Mouse (Mus musculus) stomach, embryonic 14.5 days (tissue): Measurements from ENCODE around the gene Comt. TPM values are rescaled to one million over a fixed set of nuclear protein-coding genes. Genes with fewer than 3 reads are reported as not detected.

Source experiments
- ATAC-seq: fragments of 200-750 bp; cut with Nextera tagmentation; 2 replicates; pipeline ENCODE4 v1.8.0; 2017; ENCODE audit warnings: low read depth, moderate TSS enrichment; ENCODE audit not compliant: insufficient number of reproducible peaks, insufficient read depth, low FRiP score
- H3K27ac ChIP-seq: fragments of 300-500 bp; sonication (generic); 2 replicates; pipeline ENCODE4 v1.5.1; 2014; ENCODE audit warnings: mild to moderate bottlenecking, low read length, moderate library complexity, mixed read lengths
- H3K27me3 ChIP-seq: fragments of 300-500 bp; sonication (generic); 2 replicates; pipeline ENCODE4 v1.6.1; 2014; ENCODE audit warnings: low read length, control low read depth, mixed read lengths; ENCODE audit not compliant: control insufficient read depth, insufficient read depth
- H3K36me3 ChIP-seq: fragments of 300-500 bp; sonication (generic); 2 replicates; pipeline ENCODE4 v1.6.1; 2014; ENCODE audit warnings: mild to moderate bottlenecking, control low read depth, low read length, moderate library complexity, mixed read lengths; ENCODE audit not compliant: control insufficient read depth, insufficient read depth
- H3K4me1 ChIP-seq: fragments of 300-500 bp; sonication (generic); 2 replicates; pipeline ENCODE4 v1.6.1; 2014; ENCODE audit warnings: low read length, control low read depth, mixed read lengths; ENCODE audit not compliant: control insufficient read depth, insufficient read depth
- H3K4me2 ChIP-seq: fragments of 300-500 bp; sonication (generic); replicated peaks from 2 replicates; pipeline ENCODE4 v1.6.1; 2014; ENCODE audit warnings: low read depth, low read length, control low read depth
- H3K4me3 ChIP-seq: fragments of 300-500 bp; sonication (generic); 2 replicates; pipeline ENCODE4 v1.5.1; 2014; ENCODE audit warnings: low read depth, low read length, control low read depth
- H3K9ac ChIP-seq: fragments of 300-500 bp; sonication (generic); replicated peaks from 2 replicates; pipeline ENCODE4 v1.6.1; 2014; ENCODE audit warnings: low read depth, mild to moderate bottlenecking, control low read depth, low read length, moderate library complexity, mixed read lengths
- H3K9me3 ChIP-seq: fragments of 300-500 bp; sonication (generic); 2 replicates; pipeline ENCODE4 v1.6.1; 2016; ENCODE audit warnings: low read depth, low read length, control low read depth; ENCODE audit not compliant: control insufficient read depth
- WGBS: fragments of 180-500 bp; shearing (Covaris S2); extraction: QIAGEN DNeasy Blood & Tissue Kit; methylation state at CpG from one replicate; pipeline ENCODE4 v1.1.7; 2014; 5-methylcytosine and 5-hydroxymethylcytosine counted together
- polyA plus RNA-seq: library from polyadenylated mRNA; unstranded; fragments of >200 nt; fragmentation: Nextera tagmentation; extraction: Ambion mirVana; gene quantifications from 2 replicates; pipeline ENCODE4 v1.2.1, GENCODE M21; 2014

Gene Comt
- polyA plus RNA-seq, 1 experiment from 2014 or later, result 99.0 TPM

DNA sequence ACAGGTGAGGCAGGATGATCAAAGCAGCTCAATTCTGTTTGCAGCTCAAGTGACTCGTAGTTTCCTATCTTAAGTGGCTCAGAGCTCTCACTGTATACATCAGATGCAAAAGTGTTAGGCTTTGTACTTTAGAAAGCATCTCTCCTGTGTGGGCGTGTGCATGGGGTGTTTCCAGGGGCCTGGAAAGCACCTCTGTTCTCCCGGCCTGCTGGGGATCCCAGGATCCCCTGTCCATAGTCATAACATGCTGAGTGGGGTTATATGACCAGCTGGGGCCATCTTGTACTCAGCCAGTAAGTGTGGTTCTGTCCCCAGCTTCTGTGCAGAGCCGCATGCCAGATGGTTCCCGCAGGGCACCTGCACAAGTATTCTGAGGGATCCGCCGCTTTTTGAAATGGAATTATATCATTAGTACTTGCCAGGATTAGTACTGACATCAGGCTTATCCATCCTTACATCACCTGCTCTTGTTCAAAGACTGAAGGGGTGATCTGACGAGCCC lies 25.8 kb upstream of the Comt start:
- Histone ChIP-seq H3K27me3 (no peaks in the 10 kb centered on the region), H3K27ac (no peak overlapping the region), H3K4me3 (no peak overlapping the region), H3K9me3 (no peaks in the 10 kb centered on the region), H3K36me3 (peaks cover 2% of the 10 kb centered on the region; the same call in 1 of the 2 replicates), H3K9ac (no peak overlapping the region), H3K4me2 (no peak overlapping the region), H3K4me1 (peaks cover 12% of the 10 kb centered on the region)
- no peak for ATAC-seq
- WGBS, result 76% methylated on average over 8 of the region's 8 CpGs

GRCm38 (mm10) chr16:18451486-18452181 lies 25.0 kb upstream of the Comt start:
- no peak overlapping the region for H3K9ac ChIP-seq
- 52% methylated on average over 9 of the region's 9 CpGs for WGBS
- no peak overlapping the region for H3K4me2 ChIP-seq
- peaks cover 12% of the 10 kb centered on the region for H3K4me1 ChIP-seq
- H3K27me3 ChIP-seq, result no peaks in the 10 kb centered on the region
- peaks cover 2% of the 10 kb centered on the region; the same call in 1 of the 2 replicates for H3K36me3 ChIP-seq
- no peak overlapping the region for H3K4me3 ChIP-seq
- no peak overlapping the region for H3K27ac ChIP-seq
- no peaks in the 10 kb centered on the region for H3K9me3 ChIP-seq
- ATAC-seq, result no peak

- H3K9ac ChIP-seq, result no peak overlapping the region
- no peaks in the 10 kb centered on the region for H3K36me3 ChIP-seq
- H3K27ac ChIP-seq, result no peak overlapping the region
- ATAC-seq, result peak; percentile 31; the same call in 1 of the 2 replicates
- H3K4me1 ChIP-seq, result peaks cover 12% of the 10 kb centered on the region
- H3K4me3 ChIP-seq, result no peak overlapping the region
- H3K4me2 ChIP-seq, result no peak overlapping the region
- no peaks in the 10 kb centered on the region for H3K27me3 ChIP-seq
- no peaks in the 10 kb centered on the region for H3K9me3 ChIP-seq
- 89% methylated on average over 4 of the region's 4 CpGs for WGBS
These were observed 22.4 kb upstream of the Comt start for GRCm38 (mm10) chr16:18449005-18449404.

GRCm38 (mm10) chr16:18448104-18448503 lies 21.5 kb upstream of the Comt start:
- no peak for ATAC-seq

DNA sequence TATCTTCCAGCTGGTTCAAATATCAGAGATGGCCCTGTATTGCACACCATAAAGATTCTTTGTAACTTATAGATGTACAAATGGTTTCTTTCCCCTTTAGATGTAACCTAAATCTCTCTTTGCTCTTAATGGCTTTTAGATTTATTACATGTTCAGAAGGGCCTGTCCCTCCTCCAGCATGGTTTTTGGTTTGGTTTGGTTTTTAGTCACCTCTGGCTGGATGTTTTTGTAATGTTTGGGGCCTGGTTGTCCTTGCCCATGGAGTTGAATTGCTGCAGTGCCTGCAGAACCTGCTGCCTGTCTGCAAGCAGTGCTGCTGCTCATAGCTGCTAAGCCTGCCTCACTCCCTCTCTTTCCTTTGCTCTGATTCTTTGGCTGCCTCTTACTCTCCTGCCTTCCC lies 20.6 kb upstream of the Comt start:
- no peaks in the 10 kb centered on the region for H3K36me3 ChIP-seq
- H3K4me3 ChIP-seq, result no peak overlapping the region
- H3K27ac ChIP-seq, result no peak overlapping the region
- ATAC-seq, result no peak
- no peak overlapping the region for H3K4me2 ChIP-seq
- H3K9ac ChIP-seq, result no peak overlapping the region
- H3K27me3 ChIP-seq, result no peaks in the 10 kb centered on the region
- no peaks in the 10 kb centered on the region for H3K9me3 ChIP-seq
- peaks cover 12% of the 10 kb centered on the region for H3K4me1 ChIP-seq

More at GRCm38 (mm10) chr16:18448104-18448503, 21.5 kb upstream of the Comt start:
- H3K27me3 ChIP-seq, result no peaks in the 10 kb centered on the region
- H3K4me3 ChIP-seq, result no peak overlapping the region
- H3K4me1 ChIP-seq, result peaks cover 12% of the 10 kb centered on the region
- no peaks in the 10 kb centered on the region for H3K9me3 ChIP-seq
- no peak overlapping the region for H3K9ac ChIP-seq
- 20% methylated on average over 6 of the region's 6 CpGs for WGBS
- no peak overlapping the region for H3K4me2 ChIP-seq
- H3K27ac ChIP-seq, result no peak overlapping the region
- no peaks in the 10 kb centered on the region for H3K36me3 ChIP-seq

GRCm38 (mm10) chr16:18443385-18443841 lies 16.8 kb upstream of the Comt start:
- peak; percentile 76 for ATAC-seq
- peaks cover 9% of the 10 kb centered on the region for H3K4me1 ChIP-seq
- no peaks in the 10 kb centered on the region for H3K9me3 ChIP-seq
- H3K36me3 ChIP-seq, result peaks cover 4% of the 10 kb centered on the region; the same call in 1 of the 2 replicates
- WGBS, result 21% methylated on average over 8 of the region's 8 CpGs
- H3K27me3 ChIP-seq, result no peaks in the 10 kb centered on the region
- no peak overlapping the region for H3K27ac ChIP-seq
- no peak overlapping the region for H3K4me3 ChIP-seq
- H3K4me2 ChIP-seq, result no peak overlapping the region
- no peak overlapping the region for H3K9ac ChIP-seq

- ATAC-seq, result no peak
- no peaks in the 10 kb centered on the region; the same call in 1 of the 2 replicates for H3K9me3 ChIP-seq
- no peak overlapping the region for H3K27ac ChIP-seq
- no peak overlapping the region for H3K4me3 ChIP-seq
- no peak overlapping the region for H3K9ac ChIP-seq
- peaks cover 4% of the 10 kb centered on the region; the same call in 1 of the 2 replicates for H3K36me3 ChIP-seq
- H3K27me3 ChIP-seq, result no peaks in the 10 kb centered on the region
- H3K4me1 ChIP-seq, result no peaks in the 10 kb centered on the region
- no peak overlapping the region for H3K4me2 ChIP-seq
- WGBS, result 77% methylated on average over 6 of the region's 6 CpGs
These were observed 9.5 kb upstream of the Comt start for GRCm38 (mm10) chr16:18436128-18436527.

- H3K4me2 ChIP-seq, result no peak overlapping the region
- H3K9ac ChIP-seq, result no peak overlapping the region
- no peaks in the 10 kb centered on the region for H3K27me3 ChIP-seq
- H3K36me3 ChIP-seq, result no peaks in the 10 kb centered on the region
- no peaks in the 10 kb centered on the region for H3K4me1 ChIP-seq
- ATAC-seq, result no peak
- H3K27ac ChIP-seq, result no peak overlapping the region
- no peak overlapping the region for H3K4me3 ChIP-seq
- 88% methylated on average over 5 of the region's 5 CpGs for WGBS
- no peaks in the 10 kb centered on the region; the same call in 1 of the 2 replicates for H3K9me3 ChIP-seq
These were observed 6.8 kb upstream of the Comt start for GRCm38 (mm10) chr16:18433341-18433920.
